18 mouse cellular contexts compared by ENCODE assay signal in the genomic region with DNA sequence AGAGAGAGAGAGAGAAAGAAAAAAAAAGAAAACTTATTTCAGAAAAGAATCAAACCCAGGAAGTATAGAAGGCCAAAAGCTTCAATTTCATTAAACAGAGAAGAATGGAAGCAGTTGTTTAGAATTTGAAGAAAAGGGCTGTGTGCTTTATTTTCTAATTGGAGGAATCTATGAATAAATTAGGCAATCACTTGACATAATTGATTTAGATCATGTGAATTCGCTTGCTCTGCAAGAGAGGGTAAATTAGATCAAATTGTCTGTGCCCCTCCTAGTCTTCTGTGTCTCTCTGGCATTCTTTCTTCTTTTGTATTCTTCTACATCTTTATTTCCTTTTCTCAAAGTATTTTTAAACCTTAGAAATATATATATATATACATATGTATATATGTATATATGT.
DNase-seq lines count a peak whose midpoint lies in the region; ATAC-seq lines count a peak whose summit lies in the region.
"Had no signal": no experiment of that assay in that cellular context is flagged by ENCODE, and none has a peak within 500 bp of the region (broad histone marks: within the 10 kb centered on the region; RNA-seq: fewer than 3 reads in every experiment).

No protein-coding gene starts in this region.

- peak; percentile 68 for DNase-seq in forebrain, embryonic 14.5 days (ENCODE audit: low spot score)
- DNase-seq in forebrain, embryonic 11.5 days (ENCODE audit: low spot score) = no peak
- peak; percentile 49 for DNase-seq in retina, postnatal 1 day
- no peak for DNase-seq in retina, embryonic 14.5 days (ENCODE audit: low spot score)
- DNase-seq in cerebellum, adult 8-10 months = no peak
- DNase-seq: adrenal gland, adult 2 months; adrenal gland, postnatal 10 days; adrenal gland, postnatal 25 days; cerebellum, adult 11-12 months; cerebellum, adult 2 months; cerebellum, adult 9-11 months; cerebellum, postnatal 14 days; cerebellum, postnatal 36 days; embryo, embryonic 11 days had no signal

- ATAC-seq in forebrain, embryonic 14.5 days = peak; percentile 44; the same call in 1 of the 2 replicates
- no peak for ATAC-seq in forebrain, embryonic 11.5 days (replicated peaks; ENCODE audit: low FRiP score)

- no peaks in the 10 kb centered on the region for H3K9me3 ChIP-seq in forebrain, embryonic 14.5 days (replicated peaks; ENCODE audit: control insufficient read depth, low read length)
- no peaks in the 10 kb centered on the region for H3K9me3 ChIP-seq in forebrain, embryonic 11.5 days (ENCODE audit: control insufficient read depth, low read length)
- H3K9me3 ChIP-seq: embryonic facial prominence, embryonic 13.5 days; embryonic facial prominence, embryonic 15.5 days; forebrain, embryonic 10.5 days had no signal

- no peak overlapping the region for H3K4me3 ChIP-seq in forebrain, embryonic 14.5 days (ENCODE audit: low read depth, low read length)
- H3K4me3 ChIP-seq in forebrain, embryonic 11.5 days (ENCODE audit: low read depth, low read length) = no peak overlapping the region
- H3K4me3 ChIP-seq: embryonic facial prominence, embryonic 13.5 days; embryonic facial prominence, embryonic 15.5 days; erythroblast, embryonic 14.5 days; forebrain, embryonic 10.5 days had no signal

- WGBS in forebrain, embryonic 14.5 days = 14% methylated on average over 1 of the region's 1 CpGs
- WGBS in forebrain, embryonic 11.5 days = 57% methylated on average over 1 of the region's 1 CpGs

- H3K4me1 ChIP-seq in forebrain, embryonic 14.5 days (ENCODE audit: control insufficient read depth, insufficient read depth, low read length) = 0 out of 2 replicates have a peak, but pooled peaks cover 3% of the 10 kb centered on the region
- no peaks in the 10 kb centered on the region for H3K4me1 ChIP-seq in forebrain, embryonic 11.5 days (replicated peaks; ENCODE audit: control insufficient read depth, insufficient read depth, low read length)
- H3K4me1 ChIP-seq: embryonic facial prominence, embryonic 15.5 days; forebrain, embryonic 10.5 days had no signal

- H3K9ac ChIP-seq in forebrain, embryonic 14.5 days (ENCODE audit: low read length) = no peak overlapping the region
- no peak overlapping the region for H3K9ac ChIP-seq in forebrain, embryonic 11.5 days (ENCODE audit: low read length)
- H3K9ac ChIP-seq: embryonic facial prominence, embryonic 13.5 days; embryonic facial prominence, embryonic 15.5 days had no signal

- H3K27ac ChIP-seq in forebrain, embryonic 14.5 days (ENCODE audit: low read depth, low read length) = no peak overlapping the region
- no peak overlapping the region for H3K27ac ChIP-seq in forebrain, embryonic 11.5 days (ENCODE audit: low read depth, low read length)
- H3K27ac ChIP-seq: embryonic facial prominence, embryonic 13.5 days; embryonic facial prominence, embryonic 15.5 days; forebrain, embryonic 10.5 days had no signal

- H3K27me3 ChIP-seq in forebrain, embryonic 14.5 days (replicated peaks; ENCODE audit: control insufficient read depth, insufficient read depth, low read length) = no peaks in the 10 kb centered on the region
- no peaks in the 10 kb centered on the region for H3K27me3 ChIP-seq in forebrain, embryonic 11.5 days (ENCODE audit: control insufficient read depth, insufficient read depth, low read length)
- H3K27me3 ChIP-seq: embryonic facial prominence, embryonic 13.5 days; embryonic facial prominence, embryonic 15.5 days had no signal

- no peak overlapping the region for H3K4me2 ChIP-seq in forebrain, embryonic 14.5 days (ENCODE audit: low read length)
- no peak overlapping the region for H3K4me2 ChIP-seq in forebrain, embryonic 11.5 days (ENCODE audit: low read depth, low read length, severe bottlenecking)
- H3K4me2 ChIP-seq: embryonic facial prominence, embryonic 13.5 days; embryonic facial prominence, embryonic 15.5 days had no signal

- no peaks in the 10 kb centered on the region for H3K36me3 ChIP-seq in forebrain, embryonic 14.5 days (ENCODE audit: control insufficient read depth, insufficient read depth, low read length)
- no peaks in the 10 kb centered on the region for H3K36me3 ChIP-seq in forebrain, embryonic 11.5 days (ENCODE audit: control insufficient read depth, insufficient read depth, low read length)
- H3K36me3 ChIP-seq: embryonic facial prominence, embryonic 13.5 days; embryonic facial prominence, embryonic 15.5 days; forebrain, embryonic 10.5 days had no signal

Comparison
In these comparisons a context has a peak if more than half of its experiments do, and no peak if none do; other contexts are left out.
1. DNase-seq: peak in forebrain, embryonic 14.5 days (single experiment) and retina, postnatal 1 day (single experiment); none in forebrain, embryonic 11.5 days (single experiment), retina, embryonic 14.5 days (single experiment) and cerebellum, adult 8-10 months (single experiment).